Mouse (Mus musculus): ENCODE data around the gene Nipsnap3a.
A peak's percentile ranks its signal among the peaks of the same experiment; 100 is the strongest.

Gene Nipsnap3a

DNA sequence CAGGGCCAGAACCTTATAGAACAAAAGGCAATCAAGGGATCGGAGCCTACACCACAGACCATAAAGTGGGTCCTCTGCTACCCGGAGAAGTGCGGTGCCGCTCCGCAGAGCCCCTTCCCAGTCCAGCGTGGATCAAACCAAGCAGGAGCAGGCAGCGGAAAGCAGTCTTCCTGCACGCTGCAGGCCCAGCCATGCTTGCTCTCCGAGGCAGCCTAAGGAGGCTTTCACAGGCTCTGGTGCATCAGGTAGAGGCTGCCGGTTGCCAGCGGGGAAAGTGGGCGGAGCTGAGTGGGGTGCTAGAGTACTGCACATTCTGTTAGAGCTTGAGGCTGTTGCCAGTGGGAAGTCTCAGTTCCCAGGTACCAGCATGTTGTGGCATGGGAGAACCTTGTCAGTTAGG is at the start of gene Nipsnap3a:
TSS of gene Nipsnap3a (plus strand) at position 25 of the 400 bp plus-strand sequence.
- DNase-seq, result peak; percentile 88

DNA sequence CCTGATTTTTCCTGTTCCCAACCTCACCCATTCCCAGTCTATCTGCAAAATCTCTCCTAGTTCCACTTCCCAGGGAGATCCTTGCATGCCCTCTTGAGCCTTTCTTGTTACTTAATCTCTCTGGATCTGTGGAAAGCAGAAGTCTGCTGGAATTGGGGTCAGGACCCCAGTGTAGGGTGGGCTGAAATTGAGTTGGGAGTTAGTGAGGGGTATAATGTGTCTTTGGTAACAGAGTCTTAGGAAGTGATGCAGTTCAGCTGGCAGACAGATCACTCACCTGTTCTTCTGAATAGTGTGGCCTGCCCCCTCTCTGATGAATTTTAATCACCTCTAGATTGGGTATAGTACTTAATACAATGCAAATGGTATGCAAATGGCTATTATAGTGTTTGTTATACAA is 42.4 kb upstream of the Nipsnap3a start:
- no peak for DNase-seq

DNA sequence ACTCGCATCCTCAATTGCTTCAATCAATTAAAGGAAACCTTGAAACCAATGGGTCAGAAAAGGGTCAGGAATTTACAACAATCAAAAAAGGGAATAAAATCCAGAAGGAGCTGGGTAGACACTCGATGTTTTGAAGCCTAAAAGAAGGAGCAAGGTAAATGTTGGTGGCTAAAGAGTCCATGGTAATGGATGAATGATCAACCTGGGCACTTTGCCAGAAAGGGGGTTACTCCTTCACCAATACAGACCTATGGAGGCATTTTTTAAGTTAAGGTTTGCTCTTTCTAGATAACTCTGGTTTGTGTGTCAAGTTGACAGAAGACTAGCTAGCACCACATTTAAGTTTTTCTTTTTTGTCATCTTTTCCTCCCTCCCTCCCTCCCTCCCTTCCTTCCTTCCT is 40.1 kb upstream of the Nipsnap3a start:
- no peak for DNase-seq

DNA sequence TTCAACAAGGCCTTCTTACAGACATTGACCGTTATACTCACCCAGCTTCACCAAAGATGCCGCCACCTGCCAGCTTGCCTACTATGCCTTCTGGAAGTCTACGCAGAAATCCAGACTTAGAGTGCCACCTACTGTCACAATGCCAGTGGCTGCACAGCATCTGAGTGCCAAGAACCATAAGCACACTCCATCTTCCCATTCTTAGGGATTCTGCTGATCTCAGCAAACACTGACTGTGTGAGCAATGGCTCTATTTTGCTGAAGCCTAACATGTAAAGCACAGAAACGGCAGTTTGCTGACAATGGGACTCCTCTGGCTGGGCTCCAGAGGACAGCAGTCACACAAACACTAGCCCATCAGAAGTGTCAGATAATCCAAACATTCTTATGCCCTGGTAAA is 30.4 kb upstream of the Nipsnap3a start:
- DNase-seq, result no peak

DNA sequence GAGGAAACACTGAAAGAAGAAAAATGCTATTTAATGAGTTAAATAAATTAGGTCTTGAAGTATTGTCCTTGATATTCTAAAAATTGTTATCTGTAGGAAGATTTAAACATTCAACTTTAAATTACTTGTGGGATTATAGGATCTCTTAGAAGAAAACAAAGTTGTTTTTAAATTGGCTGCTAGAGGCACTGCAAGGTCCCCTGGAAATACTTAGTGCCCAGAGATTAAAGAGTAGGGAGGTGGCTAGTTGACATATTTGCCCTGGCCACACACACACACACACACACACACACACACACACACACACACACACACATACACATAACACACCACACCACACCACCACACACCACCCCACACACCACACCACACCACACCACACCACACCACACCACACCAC is 24.8 kb upstream of the Nipsnap3a start, which contains the start of gene Olfr270:
TSS of gene Olfr270 (plus strand) at position 301 of the 400 bp plus-strand sequence.
- DNase-seq, result no peak

DNA sequence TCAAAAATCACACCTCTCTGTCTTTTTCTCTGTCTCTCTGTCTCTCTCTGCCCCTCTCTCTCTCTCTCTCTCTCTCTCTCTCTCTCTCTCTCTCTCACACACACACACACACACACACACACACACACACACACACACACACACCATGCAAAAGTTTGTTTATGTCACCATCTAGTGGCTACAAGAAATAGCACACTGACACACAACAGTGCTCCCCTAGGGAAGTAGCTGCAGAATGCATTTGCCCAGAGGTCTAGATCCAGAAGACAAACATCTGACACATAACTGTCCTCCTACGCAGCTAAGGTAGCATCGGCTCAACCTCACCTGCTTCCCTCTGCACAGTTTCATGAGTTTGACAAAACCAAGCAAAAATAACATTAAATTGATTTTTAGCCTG is 3.9 kb upstream of the Nipsnap3a start:
- no peak for DNase-seq

DNA sequence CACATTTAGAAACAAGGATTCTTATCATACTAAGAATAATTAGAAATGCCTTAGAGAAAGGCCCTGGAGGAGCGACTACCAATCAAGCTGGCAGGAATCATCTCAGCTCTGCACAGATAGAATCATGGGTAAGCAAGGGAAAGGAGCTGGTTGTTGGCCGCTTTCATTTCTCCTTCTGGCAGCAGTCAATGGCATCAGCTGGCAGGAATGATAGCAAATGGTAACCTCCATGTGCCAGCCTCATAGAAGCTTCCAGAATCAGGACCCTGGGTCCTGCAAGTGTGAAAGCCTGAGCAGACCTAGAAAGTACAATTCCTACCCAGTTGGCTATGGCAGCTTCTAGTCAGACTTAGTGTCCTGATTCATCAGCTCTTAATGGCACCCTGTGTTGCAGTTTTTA is 2.8 kb upstream of the Nipsnap3a start:
- no peak for DNase-seq

DNA sequence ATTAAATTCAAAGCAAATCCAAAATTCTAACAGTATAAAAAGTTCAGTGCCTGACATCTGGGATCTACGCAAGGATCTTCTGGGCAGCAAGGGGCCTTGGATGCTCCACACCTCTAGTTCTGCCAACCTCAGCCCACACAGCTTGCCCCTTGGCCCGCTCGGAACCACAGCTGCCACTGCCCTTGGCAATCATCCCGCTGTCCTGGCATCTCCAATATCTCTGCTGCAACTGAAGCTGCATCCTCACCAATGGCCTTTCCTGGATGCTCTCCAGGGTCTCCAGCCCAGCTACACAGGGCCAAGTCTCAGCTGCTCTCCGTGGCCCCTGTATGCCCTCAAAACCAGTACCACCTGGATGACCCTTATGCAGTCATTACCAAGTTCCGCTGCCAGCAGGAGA is 10.4 kb downstream of the Nipsnap3a start:
- no peak for DNase-seq

DNA sequence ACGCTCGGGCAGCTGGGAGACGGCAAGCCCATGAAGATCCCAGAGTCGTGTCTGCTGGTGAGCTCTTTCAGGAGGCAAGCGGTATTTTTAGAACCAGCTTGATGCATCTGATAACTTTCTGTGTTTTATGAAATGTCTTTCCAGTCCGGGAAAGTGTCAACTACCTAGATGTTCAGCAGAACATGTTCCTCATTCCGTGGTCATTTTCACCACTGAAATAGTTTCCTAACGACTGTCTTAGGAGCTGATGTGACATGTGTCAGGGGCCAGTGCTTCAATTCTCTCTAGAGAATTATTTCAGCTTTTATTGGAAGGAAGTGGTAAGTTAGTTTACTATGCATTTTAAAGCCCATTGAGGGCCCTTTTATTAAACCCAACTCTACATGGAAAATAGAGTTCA is 11.1 kb downstream of the Nipsnap3a start:
- no peak for DNase-seq

DNA sequence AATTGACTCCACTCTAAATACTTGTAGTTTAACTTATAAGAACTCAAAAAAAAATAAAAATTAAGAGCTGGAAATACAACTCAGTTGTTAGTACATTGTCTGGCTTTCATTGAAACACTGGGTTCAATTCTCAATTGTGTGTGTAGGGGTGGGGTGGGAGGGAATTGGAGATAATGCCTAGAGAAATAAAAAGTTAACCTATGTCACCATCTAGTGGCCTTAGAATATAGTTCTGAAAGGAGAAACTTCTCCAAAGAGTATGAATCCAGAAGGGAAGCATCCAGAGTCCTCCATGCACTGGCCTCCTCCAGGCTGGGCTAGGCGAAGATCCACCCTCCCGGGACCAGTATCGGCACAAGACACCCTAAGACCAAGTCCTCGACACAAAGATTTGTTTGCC is 20.1 kb downstream of the Nipsnap3a start:
- peak; percentile 68 for DNase-seq

DNA sequence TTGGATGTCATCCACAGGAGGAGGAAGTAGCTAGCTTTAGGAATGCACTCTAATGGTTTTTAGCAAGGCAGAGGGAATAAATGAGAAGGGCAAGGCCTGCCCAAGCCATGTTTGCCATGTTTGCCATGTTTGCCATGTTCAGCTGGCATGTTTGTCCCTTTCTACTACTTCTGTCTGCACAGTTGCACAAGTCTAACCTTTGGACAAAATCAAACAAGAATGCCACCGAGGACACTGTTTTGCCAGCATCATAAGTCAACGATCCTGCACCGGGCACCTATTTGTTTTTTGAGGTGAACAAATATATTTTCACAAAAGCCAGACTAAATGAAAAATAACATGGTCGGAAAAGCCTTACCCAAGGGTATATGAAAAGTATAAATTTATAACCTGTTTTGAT is 20.8 kb downstream of the Nipsnap3a start:
- peak; percentile 70 for DNase-seq

DNA sequence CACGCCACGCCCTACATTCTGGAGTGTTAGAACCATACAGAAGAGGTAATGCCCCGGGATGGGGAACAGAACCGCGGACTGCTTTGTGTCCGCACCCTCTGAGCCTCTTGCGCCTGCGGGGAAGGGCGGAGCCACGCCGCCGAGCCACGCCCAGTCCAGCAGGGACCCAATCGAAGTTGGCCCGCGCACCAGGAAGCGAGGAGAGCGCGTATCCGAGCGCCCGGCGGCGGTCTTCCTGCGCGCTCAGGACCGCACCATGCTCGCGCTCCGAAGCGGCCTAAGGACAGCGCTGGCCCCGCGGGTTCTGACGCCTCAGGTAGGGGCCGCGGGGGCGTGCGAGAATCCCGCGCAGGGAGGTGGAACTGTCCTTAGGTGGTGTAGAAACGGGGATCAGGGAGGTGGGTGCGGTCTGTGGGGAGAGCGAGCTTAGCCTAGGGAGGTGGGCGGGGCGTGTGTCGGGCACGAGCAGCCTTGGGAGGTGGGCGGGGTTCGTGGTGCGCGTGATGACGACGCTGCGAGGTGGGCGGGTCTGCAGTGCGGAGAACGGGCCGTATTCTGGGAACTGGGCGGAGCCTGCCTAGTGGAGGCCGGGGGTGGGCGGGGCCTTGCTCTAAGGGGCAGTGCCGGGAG is 22.8 kb downstream of the Nipsnap3a start, which contains the start of gene Nipsnap3b:
TSS of gene Nipsnap3b (plus strand) at position 149 of the 630 bp plus-strand sequence.
- DNase-seq, result peak; percentile 100

DNA sequence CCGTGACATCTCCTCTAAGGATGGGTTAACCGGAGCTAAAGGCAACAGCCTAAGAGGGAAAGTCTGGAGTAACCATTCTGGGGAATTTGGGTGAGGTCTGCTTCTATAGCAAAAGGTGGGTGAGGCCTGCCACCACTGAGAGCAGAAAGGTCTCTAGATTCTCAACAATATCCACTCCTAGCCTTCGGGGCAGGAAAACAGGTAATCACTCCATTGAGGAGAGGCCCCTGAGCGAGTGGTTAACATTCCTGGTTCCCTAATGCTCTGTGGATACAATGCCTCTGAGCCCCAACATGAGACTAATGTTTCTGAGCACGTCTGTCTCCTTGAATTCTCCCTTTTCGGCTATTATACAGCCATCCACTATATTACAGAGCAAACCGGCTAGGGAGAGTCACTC is 25.3 kb downstream of the Nipsnap3a start:
- peak; percentile 72 for DNase-seq

DNA sequence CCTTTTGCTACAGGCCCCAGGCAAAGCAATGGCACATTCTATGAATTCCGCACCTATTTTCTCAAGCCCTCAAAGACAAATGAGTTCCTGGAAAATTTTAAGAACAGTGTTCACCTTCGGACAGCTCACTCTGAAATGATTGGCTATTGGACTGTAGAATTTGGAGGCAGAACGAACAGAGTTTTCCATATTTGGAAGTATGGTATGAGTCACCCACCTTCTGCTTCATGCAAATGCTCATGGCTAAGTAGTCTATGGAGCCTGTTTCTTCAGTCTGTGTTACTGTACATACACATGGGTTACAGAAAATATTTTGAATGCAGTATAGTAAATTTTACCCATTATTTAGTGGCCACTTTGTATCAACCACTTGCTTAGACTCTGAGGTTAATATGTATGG is 26.0 kb downstream of the Nipsnap3a start:
- no peak for DNase-seq

DNA sequence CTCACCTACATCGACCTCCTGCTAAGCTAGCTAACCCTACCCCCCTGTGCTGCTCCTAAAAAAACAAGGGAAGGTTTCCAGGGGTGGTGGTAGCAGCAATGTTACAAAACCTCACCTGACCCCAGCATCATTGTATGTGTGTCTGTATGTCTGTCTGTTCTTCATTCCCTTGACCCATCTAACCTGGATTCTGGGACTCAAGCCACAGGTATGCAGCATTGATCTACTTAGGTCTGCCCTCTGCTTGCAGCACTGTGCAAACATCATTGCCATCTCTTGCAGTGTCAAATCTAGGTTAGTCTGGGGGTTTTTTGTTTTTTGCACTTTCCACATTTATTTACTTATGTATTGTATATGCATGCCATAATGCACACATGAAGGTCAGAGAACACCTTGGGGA is 29.3 kb downstream of the Nipsnap3a start:
- DNase-seq, result no peak

DNA sequence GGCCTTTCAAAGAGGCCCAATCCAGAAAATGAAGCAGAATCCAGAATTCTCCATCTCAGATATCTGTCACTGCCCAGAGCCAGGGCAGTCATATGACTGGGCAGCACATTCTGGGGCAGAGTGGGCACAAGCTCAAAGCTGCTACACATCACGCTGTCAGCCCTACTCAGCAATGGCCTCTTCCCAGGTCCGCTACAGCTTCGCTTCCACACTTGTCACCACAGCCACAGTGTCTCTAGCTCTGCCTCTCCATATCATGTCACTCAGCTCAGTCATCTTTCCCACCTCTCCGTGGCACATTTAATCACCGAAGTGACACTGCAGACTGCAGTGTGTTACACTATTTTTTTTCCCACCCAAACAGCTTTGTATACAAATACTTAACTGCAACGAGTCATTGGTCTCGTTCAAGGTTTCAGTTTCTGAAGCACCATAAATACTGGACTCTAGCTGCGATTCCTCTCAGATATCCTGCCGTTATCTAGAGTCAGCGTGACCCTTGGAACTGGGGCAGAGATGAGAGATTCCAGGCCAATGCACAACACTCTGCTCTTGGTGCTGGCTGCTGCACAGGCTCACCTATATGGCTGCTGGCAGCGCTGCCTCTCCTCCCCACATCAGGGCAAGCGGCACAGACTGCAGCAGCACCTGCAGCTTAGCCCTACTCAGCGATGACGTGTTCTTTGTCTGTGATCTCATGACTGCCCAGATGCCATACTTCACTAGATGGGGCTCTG is 34.3 kb downstream of the Nipsnap3a start:
- peak; percentile 76 for DNase-seq

DNA sequence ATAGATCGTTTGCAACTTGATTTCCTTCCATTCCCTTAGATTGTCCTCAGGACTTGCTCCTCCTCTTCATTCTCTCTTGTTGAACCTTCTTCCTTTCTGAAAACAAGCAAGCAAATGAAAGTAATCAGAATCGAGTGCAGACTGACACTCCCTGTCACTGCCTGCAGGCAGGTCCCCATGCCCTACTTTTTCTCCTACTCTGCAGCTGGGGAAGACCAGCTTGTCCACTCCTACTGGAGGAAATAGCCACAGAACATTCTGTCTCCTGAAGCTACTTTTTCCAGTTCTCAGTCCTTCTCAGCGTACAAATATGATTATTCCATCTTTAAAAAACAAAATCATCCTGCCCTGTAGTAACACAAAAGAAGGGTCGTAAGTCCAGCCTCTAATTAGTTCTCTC is 35.3 kb downstream of the Nipsnap3a start:
- peak; percentile 90 for DNase-seq

DNA sequence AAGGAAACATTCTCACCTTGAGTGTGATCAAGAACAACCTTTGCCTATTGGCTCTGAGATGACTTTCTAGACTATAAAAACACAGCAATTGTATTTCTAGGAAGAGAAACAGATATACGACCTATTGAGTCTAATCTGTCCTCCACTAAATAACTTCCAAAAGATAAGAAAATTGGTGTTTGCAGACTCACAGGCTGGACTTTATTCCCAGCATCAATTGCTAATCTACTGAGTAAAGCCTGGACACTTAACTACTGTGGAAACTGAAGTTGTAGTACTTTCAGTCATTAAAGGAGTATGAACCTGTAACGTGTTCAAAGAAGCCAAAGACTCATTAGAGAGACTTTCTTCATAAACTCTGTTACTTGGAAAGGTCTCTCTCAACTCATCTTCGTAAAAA is 38.7 kb downstream of the Nipsnap3a start:
- no peak for DNase-seq

DNA sequence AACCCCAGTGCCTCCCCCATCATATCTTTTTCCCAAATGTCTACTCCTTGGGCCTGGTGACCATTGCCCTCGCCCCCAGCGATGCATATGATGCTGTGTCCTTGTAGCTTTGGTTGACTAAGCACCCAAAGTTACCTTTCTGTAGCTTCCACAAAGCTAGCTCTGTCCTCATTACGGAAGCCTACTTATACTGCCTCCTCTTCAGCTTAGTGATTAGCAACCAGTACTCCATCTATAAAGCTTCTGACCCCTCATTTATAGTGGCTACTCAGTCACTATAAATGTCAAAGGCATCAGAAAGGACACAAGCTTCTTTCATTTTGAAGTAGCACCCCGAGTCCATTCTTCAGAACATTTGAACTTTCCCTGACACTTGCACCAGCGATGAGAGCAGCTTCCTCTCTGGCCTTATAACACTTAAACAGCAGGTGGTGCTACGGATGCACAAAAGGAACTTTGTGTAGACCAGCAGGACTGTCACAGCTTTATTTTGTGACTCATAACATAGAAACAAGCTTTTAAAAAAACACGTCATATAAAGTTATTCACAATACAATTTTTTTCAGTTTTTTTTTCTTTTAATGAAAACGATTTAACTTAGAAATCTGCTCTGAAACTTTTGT is 41.4 kb downstream of the Nipsnap3a start:
- DNase-seq, result peak; percentile 82

DNA sequence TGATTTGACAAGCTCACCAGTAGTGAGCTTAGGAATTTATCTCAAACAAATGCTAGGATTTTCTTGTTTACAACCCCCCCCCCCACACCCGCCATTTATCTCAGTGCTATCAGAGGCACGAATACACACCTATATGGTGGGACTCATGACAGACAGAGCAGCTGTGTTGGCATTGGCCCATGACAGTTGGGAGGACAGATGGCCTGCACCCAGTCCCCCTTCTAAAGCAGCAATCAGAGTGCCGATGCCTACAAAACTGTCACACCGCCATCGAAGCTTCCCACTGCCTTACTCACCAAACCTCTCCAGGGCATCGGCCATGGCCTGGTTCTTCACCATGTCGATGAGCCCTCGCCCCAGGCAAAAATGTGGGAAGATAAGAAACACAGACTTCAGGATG is 54.7 kb downstream of the Nipsnap3a start:
- DNase-seq, result peak; percentile 84

DNA sequence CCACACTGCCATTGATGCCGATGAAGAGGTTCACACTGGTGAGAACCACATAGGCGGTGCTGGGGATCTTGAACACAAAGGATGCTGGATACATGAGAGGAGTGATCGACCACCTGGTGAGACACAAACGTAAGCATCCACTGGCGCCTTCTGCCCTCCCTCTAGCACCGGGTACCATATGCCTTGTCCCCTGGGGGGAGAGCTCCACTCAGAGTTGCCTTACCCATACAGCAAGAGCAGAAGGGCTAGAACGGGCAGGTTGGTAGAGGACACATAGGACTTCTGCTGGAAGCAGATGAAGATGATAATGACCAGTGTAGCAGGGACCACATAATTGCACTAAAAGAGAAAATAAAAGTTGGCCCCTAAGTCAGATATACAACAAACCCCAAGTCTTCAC is 56.7 kb downstream of the Nipsnap3a start:
- no peak for DNase-seq

DNA sequence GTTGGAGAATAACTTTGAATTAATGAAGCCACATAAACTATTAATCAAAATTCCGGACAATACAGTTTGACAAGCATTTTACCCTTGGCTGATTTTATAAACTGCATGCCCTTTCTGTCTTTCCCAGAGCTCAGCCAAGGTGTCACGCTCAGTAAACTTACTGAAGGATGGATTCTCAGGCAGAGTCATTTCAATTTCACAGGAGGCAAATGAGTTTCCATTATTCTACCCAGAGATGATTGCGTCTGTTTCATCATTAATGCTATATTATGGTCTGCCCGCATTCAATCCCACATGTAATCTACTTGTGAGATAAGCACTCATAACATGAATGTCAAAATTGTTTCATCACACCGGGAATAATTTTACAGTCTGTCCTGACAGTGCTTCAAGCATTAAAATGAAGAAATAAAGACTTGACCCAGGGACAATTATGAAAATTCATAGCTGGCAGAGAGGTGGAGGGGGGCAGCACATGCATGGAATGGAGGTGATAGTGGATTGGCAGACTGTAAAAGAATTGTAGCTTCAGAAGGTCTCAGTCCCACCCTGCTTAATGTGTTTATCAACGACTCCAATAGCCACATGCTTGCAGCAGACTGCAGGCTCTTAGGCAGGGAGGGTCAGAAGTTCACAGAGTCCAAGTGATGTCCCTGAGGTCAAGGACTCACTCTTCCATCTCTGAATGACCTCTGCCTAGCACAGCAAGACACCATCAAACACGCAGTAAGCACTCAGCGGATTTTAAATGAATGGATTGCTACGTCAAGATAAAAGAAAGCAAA is 57.4 kb downstream of the Nipsnap3a start:
- no peak for DNase-seq

Data from heart, adult 11 months (tissue).